Mouse (Mus musculus) kidney, embryonic 15.5 days (tissue): Measurements from ENCODE around the gene Soat1. TPM values are rescaled to one million over a fixed set of nuclear protein-coding genes. Genes with fewer than 3 reads are reported as not detected.
"Not testable (repeated sequence)": the region's sequence is repeated elsewhere in the genome, so short reads cannot be mapped to it uniquely, and the experiment has no call there.

Experiments used
- ATAC-seq: fragments of 200-750 bp; cut with Nextera tagmentation; replicated peaks from 2 replicates; pipeline ENCODE4 v1.8.0; 2017; ENCODE audit warnings: moderate TSS enrichment; ENCODE audit not compliant: low FRiP score
- H3K27ac ChIP-seq: fragments of 300-500 bp; sonication (generic); 2 replicates; pipeline ENCODE4 v1.5.1; 2015; ENCODE audit warnings: mild to moderate bottlenecking, inconsistent platforms
- H3K27me3 ChIP-seq: fragments of 300-500 bp; sonication (generic); 2 replicates; pipeline ENCODE4 v1.6.1; 2015; ENCODE audit warnings: inconsistent platforms
- H3K36me3 ChIP-seq: fragments of 300-500 bp; sonication (generic); 2 replicates; pipeline ENCODE4 v1.6.1; 2015; ENCODE audit warnings: inconsistent platforms
- H3K4me1 ChIP-seq: fragments of 300-500 bp; sonication (generic); 2 replicates; pipeline ENCODE4 v1.6.1; 2015; ENCODE audit warnings: inconsistent platforms
- H3K4me2 ChIP-seq: fragments of 300-500 bp; sonication (generic); 2 replicates; pipeline ENCODE4 v1.6.1; 2015; ENCODE audit warnings: moderate library complexity, mild to moderate bottlenecking, inconsistent platforms
- H3K4me3 ChIP-seq: fragments of 300-500 bp; sonication (generic); replicated peaks from 2 replicates; pipeline ENCODE4 v1.5.1; 2015; ENCODE audit warnings: mild to moderate bottlenecking, inconsistent platforms
- H3K9ac ChIP-seq: fragments of 300-500 bp; sonication (generic); 2 replicates; pipeline ENCODE4 v1.6.1; 2015; ENCODE audit warnings: mild to moderate bottlenecking, inconsistent platforms
- H3K9me3 ChIP-seq: fragments of 300-500 bp; sonication (generic); replicated peaks from 2 replicates; pipeline ENCODE4 v1.6.1; 2016; ENCODE audit warnings: inconsistent platforms
- WGBS: fragments of 180-500 bp; shearing (Covaris S2); methylation state at CpG from one replicate; pipeline ENCODE4 v1.1.7; 2015; ENCODE audit warnings: mixed read lengths; 5-methylcytosine and 5-hydroxymethylcytosine counted together
- polyA plus RNA-seq: library from polyadenylated mRNA; unstranded; fragments of >200 nt; fragmentation: Nextera tagmentation; extraction: Ambion mirVana; gene quantifications from 2 replicates; pipeline ENCODE4 v1.2.1, GENCODE M21; 2015

The Soat1 gene
- polyA plus RNA-seq, result 40.2 and 52.1 TPM in 2 replicates

DNA sequence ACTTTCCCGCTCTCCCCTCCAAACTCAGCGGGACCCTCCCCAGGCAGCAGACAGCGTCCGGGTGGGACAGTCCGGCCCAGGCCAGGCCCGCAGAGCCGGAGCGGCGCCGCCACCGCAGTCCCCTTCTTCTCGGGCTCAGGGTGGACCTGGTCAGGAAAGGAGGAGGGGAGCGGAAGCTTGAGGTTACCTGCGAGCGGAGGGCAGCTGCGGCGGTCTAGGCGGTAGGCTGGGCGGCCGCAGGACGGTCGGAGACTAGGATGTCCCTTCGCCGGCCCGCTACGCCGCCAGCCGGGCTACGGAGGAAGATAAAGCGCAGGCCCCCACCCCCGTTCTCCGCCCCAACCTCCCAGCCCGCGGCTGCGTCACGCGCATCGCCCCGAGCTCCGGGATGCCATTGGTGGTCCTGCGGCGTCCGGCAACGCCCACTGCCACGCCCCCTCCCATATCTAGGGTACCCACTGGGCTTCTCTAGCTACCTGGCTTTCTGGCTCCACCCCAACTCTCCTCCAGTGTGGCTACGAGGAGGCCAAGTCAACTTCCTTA, at the start of gene Soat1:
Gene Soat1, minus strand, starts transcription at position 371 of the 543 bp plus-strand sequence.
- peak within 1 kb of the TSS; percentile 89 for H3K27ac ChIP-seq
- H3K9ac ChIP-seq, result peak within 1 kb of the TSS; percentile 86
- peaks cover 40% of the 10 kb centered on the region for H3K4me1 ChIP-seq
- 0% methylated on average over 44 of the region's 46 CpGs for WGBS
- no peaks in the 10 kb centered on the region; the same call in 1 of the 2 replicates for H3K36me3 ChIP-seq
- 0 out of 2 replicates have a peak, but pooled peaks cover 4% of the 10 kb centered on the region for H3K9me3 ChIP-seq
- ATAC-seq, result peak; percentile 97
- peak within 1 kb of the TSS; percentile 81 for H3K4me2 ChIP-seq
- H3K27me3 ChIP-seq, result no peaks in the 10 kb centered on the region
- peak within 1 kb of the TSS; percentile 91 for H3K4me3 ChIP-seq

DNA sequence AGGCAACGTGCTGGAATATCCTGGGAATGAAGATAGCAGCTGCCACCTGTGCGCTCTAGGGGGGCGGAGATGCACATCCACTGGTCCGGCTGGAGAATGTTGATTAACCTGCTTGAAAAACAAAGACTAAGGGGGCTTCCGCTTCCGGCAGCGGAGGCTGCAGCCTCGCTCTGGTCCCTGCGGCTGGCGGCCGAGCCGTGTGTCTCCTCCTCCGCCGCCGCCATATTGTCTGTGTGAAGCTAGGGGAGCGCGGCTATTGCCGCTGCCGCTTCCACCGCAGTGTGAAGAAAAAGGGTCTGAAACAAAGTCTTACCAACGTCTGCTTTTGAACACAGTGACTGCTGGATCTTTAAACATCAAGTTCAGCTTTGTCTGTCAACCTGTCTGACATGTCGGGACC, 49.7 kb upstream of the Soat1 start, which contains the start of gene Gm10031:
Gene Gm10031, plus strand, starts transcription at position 171 of the 400 bp plus-strand sequence.
- 91% methylated on average over 22 of the region's 22 CpGs for WGBS
- ATAC-seq, H3K9me3 ChIP-seq: not testable (repeated sequence)

GRCm38 (mm10) chr1:156521796-156522517, 47.8 kb upstream of the Soat1 start:
- Histone ChIP-seq H3K9me3 (no peaks in the 10 kb centered on the region), H3K27ac (0 out of 2 replicates have a peak overlapping the region, but pooled peaks have one; percentile 22), H3K36me3 (no peaks in the 10 kb centered on the region), H3K9ac (no peak overlapping the region), H3K4me3 (0 out of 2 replicates have a peak overlapping the region, but pooled peaks have one; percentile 7), H3K4me1 (peaks cover 6% of the 10 kb centered on the region), H3K4me2 (peak overlapping the region; percentile 49), H3K27me3 (no peaks in the 10 kb centered on the region)
- ATAC-seq, result no peak
- WGBS, result 39% methylated on average over 15 of the region's 15 CpGs

More for the DNA sequence above, 49.7 kb upstream of the Soat1 start, which contains the start of gene Gm10031:
- not testable (repeated sequence) for H3K4me1 ChIP-seq, H3K4me3 ChIP-seq, H3K36me3 ChIP-seq, H3K4me2 ChIP-seq, H3K27me3 ChIP-seq, H3K27ac ChIP-seq, H3K9ac ChIP-seq

- WGBS, result 76% methylated on average over 3 of the region's 3 CpGs
- H3K27me3 ChIP-seq, result no peaks in the 10 kb centered on the region
- ATAC-seq, result no peak
Observed at GRCm38 (mm10) chr1:156520136-156520780, 46.1 kb upstream of the Soat1 start.

DNA sequence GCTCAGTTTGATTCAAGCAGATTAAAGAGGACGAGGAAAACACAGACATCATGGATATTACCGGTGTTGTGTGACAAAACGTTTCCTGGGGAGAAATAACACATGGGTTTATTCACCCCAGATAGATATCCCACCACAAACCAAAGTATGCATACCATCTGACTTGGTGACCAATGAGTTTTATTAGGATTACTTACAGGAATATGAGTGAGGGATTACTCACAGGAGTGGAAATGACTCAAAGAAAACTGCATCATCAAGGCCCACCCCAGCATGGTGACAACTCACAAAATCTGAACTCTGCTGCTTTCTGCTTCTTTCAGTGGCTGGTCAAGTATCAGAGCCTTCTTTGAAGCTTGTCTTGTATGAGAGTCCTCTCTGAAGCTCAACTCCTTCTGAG, 33.6 kb upstream of the Soat1 start:
- H3K27me3 ChIP-seq, result no peaks in the 10 kb centered on the region
- no peaks in the 10 kb centered on the region for H3K4me1 ChIP-seq
- no peak overlapping the region for H3K4me2 ChIP-seq
- H3K9me3 ChIP-seq, result no peaks in the 10 kb centered on the region; the same call in 1 of the 2 replicates
- no peaks in the 10 kb centered on the region for H3K36me3 ChIP-seq
- no peak overlapping the region for H3K4me3 ChIP-seq
- no peak overlapping the region for H3K9ac ChIP-seq
- 85% methylated on average over 3 of the region's 3 CpGs for WGBS
- no peak for ATAC-seq
- H3K27ac ChIP-seq, result no peak overlapping the region

More at GRCm38 (mm10) chr1:156520136-156520780, 46.1 kb upstream of the Soat1 start:
- Histone ChIP-seq H3K4me3 (no peak overlapping the region), H3K27ac (no peak overlapping the region), H3K9me3 (no peaks in the 10 kb centered on the region), H3K4me2 (no peak overlapping the region), H3K9ac (no peak overlapping the region), H3K36me3 (no peaks in the 10 kb centered on the region), H3K4me1 (peaks cover 6% of the 10 kb centered on the region)

DNA sequence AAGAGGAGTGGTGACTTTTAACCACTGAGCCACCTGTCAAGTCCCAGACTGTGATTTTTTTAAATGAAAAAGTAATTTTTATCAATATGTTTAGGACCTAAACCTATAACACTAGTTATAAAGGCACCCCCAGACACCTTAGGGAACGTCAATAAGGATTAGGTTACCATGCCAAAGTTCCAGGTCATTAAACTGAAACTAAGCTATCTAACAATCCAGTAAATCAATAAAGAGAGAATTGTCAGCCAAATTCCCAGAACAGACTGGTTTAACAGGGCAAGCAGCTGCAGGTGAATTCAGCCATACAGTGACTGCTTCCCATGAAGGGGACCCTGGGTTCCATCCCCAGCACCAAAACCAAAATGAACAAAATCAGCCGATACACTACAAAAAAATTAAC, 31.8 kb upstream of the Soat1 start:
- H3K36me3 ChIP-seq, result no peaks in the 10 kb centered on the region
- WGBS, result 60% methylated on average over 2 of the region's 2 CpGs
- H3K4me2 ChIP-seq, result no peak overlapping the region
- H3K4me3 ChIP-seq, result no peak overlapping the region
- no peak overlapping the region for H3K27ac ChIP-seq
- ATAC-seq, result no peak
- H3K4me1 ChIP-seq, result no peaks in the 10 kb centered on the region
- H3K9me3 ChIP-seq, result no peaks in the 10 kb centered on the region; the same call in 1 of the 2 replicates
- no peak overlapping the region for H3K9ac ChIP-seq
- H3K27me3 ChIP-seq, result no peaks in the 10 kb centered on the region

- ATAC-seq, result no peak
- Histone ChIP-seq H3K4me1 (no peaks in the 10 kb centered on the region), H3K36me3 (no peaks in the 10 kb centered on the region), H3K4me3 (no peak overlapping the region), H3K9ac (no peak overlapping the region), H3K9me3 (no peaks in the 10 kb centered on the region; the same call in 1 of the 2 replicates), H3K4me2 (no peak overlapping the region), H3K27me3 (no peaks in the 10 kb centered on the region), H3K27ac (no peak overlapping the region)
- 80% methylated on average over 5 of the region's 5 CpGs for WGBS
Observed at GRCm38 (mm10) chr1:156504945-156505523, 30.9 kb upstream of the Soat1 start.

DNA sequence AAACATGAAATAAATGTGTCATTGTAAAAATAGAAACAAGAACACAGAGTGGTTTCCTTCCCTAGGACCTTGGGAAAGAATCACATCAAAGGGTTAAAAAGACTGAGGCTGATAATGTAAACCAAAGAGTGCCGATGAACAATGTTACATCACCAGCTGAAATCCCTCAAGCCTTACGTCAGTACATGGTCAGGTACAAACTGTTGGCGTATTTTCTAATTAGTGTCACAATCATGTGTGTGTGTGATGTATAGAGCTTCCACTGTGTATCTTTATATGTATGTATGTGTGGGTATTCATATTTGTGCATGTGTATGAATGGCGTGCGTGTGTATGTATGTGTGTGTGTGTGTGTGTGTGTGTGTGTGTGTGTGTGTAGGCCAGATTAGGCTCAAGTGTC, 22.8 kb upstream of the Soat1 start:
- no peak for ATAC-seq
- Histone ChIP-seq H3K9me3 (no peaks in the 10 kb centered on the region), H3K9ac (no peak overlapping the region), H3K4me3 (no peak overlapping the region), H3K4me2 (no peak overlapping the region), H3K27me3 (no peaks in the 10 kb centered on the region), H3K36me3 (no peaks in the 10 kb centered on the region), H3K4me1 (no peaks in the 10 kb centered on the region), H3K27ac (no peak overlapping the region)
- 74% methylated on average over 5 of the region's 5 CpGs for WGBS

DNA sequence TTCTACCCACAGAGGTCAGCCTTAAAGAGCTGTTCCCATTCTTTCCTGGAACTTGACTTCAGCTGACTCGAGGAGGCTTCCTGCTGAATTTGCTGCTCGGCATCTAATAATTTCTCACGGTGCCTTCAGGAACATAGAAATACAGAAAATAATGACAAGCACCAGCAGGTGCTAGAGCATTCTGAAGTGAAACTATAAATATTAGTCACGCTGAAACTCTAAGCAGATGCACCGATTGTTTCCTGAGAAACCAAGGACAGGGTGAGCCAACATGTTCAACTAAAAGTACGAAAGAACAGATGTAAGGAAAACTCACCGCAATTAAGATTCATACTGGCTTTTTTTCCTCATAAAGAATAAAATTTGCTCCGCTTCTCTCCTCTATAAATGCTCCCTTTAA, 20.9 kb upstream of the Soat1 start:
- no peaks in the 10 kb centered on the region for H3K4me1 ChIP-seq
- H3K4me2 ChIP-seq, result no peak overlapping the region
- H3K9me3 ChIP-seq, result no peaks in the 10 kb centered on the region
- no peak overlapping the region for H3K9ac ChIP-seq
- ATAC-seq, result no peak
- 85% methylated on average over 8 of the region's 8 CpGs for WGBS
- H3K36me3 ChIP-seq, result no peaks in the 10 kb centered on the region
- H3K27me3 ChIP-seq, result no peaks in the 10 kb centered on the region
- no peak overlapping the region for H3K27ac ChIP-seq
- H3K4me3 ChIP-seq, result no peak overlapping the region

DNA sequence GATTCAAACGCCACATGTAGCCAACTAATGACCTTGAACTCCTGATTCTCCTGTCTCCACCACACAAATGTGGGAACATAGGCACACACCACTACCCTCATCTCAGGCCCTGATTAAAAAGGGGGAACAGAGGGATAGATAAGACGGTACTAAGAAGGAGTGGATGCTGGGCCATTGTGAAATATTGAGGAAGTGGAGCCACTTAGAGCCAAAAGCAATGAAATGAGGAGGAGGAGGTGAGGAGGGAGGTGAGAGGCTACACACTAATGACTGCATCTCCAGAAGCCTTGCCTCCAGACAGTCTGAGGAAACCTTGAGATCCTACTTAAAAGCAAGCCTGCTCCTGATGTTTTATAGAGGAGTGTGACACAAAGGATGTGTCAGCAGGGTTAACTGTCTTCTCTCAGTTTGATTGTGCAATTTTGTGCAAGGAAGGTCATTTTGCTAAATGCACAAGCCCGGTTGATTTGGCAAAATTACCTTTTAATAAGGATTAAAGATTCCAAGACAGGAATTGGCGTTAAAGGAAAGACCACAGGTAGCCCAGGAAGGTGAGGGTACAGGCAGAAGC, 17.2 kb upstream of the Soat1 start:
- Histone ChIP-seq H3K4me2 (no peak overlapping the region), H3K9me3 (no peaks in the 10 kb centered on the region), H3K36me3 (no peaks in the 10 kb centered on the region), H3K4me1 (no peaks in the 10 kb centered on the region), H3K27me3 (no peaks in the 10 kb centered on the region), H3K27ac (no peak overlapping the region), H3K9ac (no peak overlapping the region), H3K4me3 (no peak overlapping the region)
- ATAC-seq, result no peak
- WGBS, result 78% methylated on average over 4 of the region's 4 CpGs

GRCm38 (mm10) chr1:156488031-156488430, 13.9 kb upstream of the Soat1 start:
- 67% methylated on average over 5 of the region's 5 CpGs for WGBS
- H3K9ac ChIP-seq, result no peak overlapping the region
- no peak overlapping the region for H3K4me2 ChIP-seq
- no peaks in the 10 kb centered on the region for H3K9me3 ChIP-seq
- no peaks in the 10 kb centered on the region for H3K4me1 ChIP-seq
- no peaks in the 10 kb centered on the region for H3K27me3 ChIP-seq
- no peak for ATAC-seq
- H3K27ac ChIP-seq, result no peak overlapping the region
- H3K4me3 ChIP-seq, result no peak overlapping the region
- H3K36me3 ChIP-seq, result no peaks in the 10 kb centered on the region
